Mouse (Mus musculus): ENCODE results near the gene Fgf22. TPM values are rescaled to one million over a fixed set of nuclear protein-coding genes. Genes with fewer than 3 reads are reported as not detected.

Fgf22 gene
- polyA plus RNA-seq, 1 experiment from 2014 or later, result 0.80 TPM

- Histone ChIP-seq H3K4me2 (peak overlapping the region; percentile 86), H3K27ac (0 out of 2 replicates have a peak overlapping the region, but pooled peaks have one; percentile 48)
- WGBS, result under 1% methylated on average over 5 of the region's 5 CpGs
These were observed 13.5 kb downstream of the Fgf22 start for GRCm38 (mm10) chr10:79768400-79768799.

GRCm38 (mm10) chr10:79769329-79769728 lies 14.5 kb downstream of the Fgf22 start:
- Histone ChIP-seq H3K9me3 (peaks cover 7% of the 10 kb centered on the region; the same call in 1 of the 2 replicates), H3K4me3 (no peak overlapping the region), H3K36me3 (no peaks in the 10 kb centered on the region), H3K4me1 (peaks cover 29% of the 10 kb centered on the region), H3K4me2 (no peak overlapping the region), H3K27me3 (peaks cover 9% of the 10 kb centered on the region), H3K9ac (no peak overlapping the region), H3K27ac (no peak overlapping the region)
- 45% methylated on average over 4 of the region's 4 CpGs for WGBS
- no peak for ATAC-seq (ENCODE audit: insufficient number of reproducible peaks, insufficient read depth, low FRiP score, low TSS enrichment, low read depth)

More at GRCm38 (mm10) chr10:79768400-79768799, 13.5 kb downstream of the Fgf22 start:
- peaks cover 9% of the 10 kb centered on the region for H3K27me3 ChIP-seq
- no peak overlapping the region for H3K9ac ChIP-seq
- ATAC-seq (ENCODE audit: insufficient number of reproducible peaks, insufficient read depth, low FRiP score, low TSS enrichment, low read depth), result no peak
- H3K36me3 ChIP-seq, result no peaks in the 10 kb centered on the region
- peaks cover 7% of the 10 kb centered on the region; the same call in 1 of the 2 replicates for H3K9me3 ChIP-seq
- H3K4me3 ChIP-seq, result peak overlapping the region; percentile 94
- H3K4me1 ChIP-seq, result peaks cover 36% of the 10 kb centered on the region

DNA sequence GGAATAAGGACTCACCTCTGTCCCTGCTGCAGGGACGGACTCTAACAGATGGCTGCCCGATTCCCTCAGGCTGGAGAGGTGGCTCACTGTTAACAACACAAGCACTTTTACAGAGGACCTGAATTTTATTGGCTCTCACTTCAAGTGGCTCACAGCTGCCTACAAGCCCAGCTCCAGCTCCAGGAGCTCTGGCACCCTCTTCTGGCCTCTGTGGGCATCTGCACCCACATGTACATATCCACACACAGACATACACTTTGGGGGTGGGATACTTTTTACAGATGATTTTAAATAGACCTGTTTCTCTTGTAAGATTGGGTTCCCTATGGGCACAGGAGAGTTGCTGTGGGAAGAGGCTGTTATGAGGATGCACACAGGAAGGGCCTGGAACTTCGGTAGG lies 17.4 kb downstream of the Fgf22 start:
- no peak overlapping the region for H3K27ac ChIP-seq
- H3K4me3 ChIP-seq, result no peak overlapping the region
- 94% methylated on average over 3 of the region's 3 CpGs for WGBS
- H3K36me3 ChIP-seq, result no peaks in the 10 kb centered on the region
- H3K4me2 ChIP-seq, result no peak overlapping the region
- H3K9me3 ChIP-seq, result peaks cover 7% of the 10 kb centered on the region; the same call in 1 of the 2 replicates
- H3K27me3 ChIP-seq, result peaks cover 9% of the 10 kb centered on the region
- peaks cover 19% of the 10 kb centered on the region for H3K4me1 ChIP-seq
- H3K9ac ChIP-seq, result no peak overlapping the region
- ATAC-seq (ENCODE audit: insufficient number of reproducible peaks, insufficient read depth, low FRiP score, low TSS enrichment, low read depth), result no peak

- Histone ChIP-seq H3K9ac (no peak overlapping the region), H3K9me3 (peaks cover 7% of the 10 kb centered on the region; the same call in 1 of the 2 replicates), H3K4me1 (peaks cover 21% of the 10 kb centered on the region), H3K27me3 (peaks cover 14% of the 10 kb centered on the region), H3K36me3 (no peaks in the 10 kb centered on the region), H3K4me3 (no peak overlapping the region), H3K4me2 (no peak overlapping the region), H3K27ac (no peak overlapping the region)
- no peak for ATAC-seq (ENCODE audit: insufficient number of reproducible peaks, insufficient read depth, low FRiP score, low TSS enrichment, low read depth)
- WGBS, result 90% methylated on average over 2 of the region's 2 CpGs
These were observed 18.3 kb downstream of the Fgf22 start for GRCm38 (mm10) chr10:79773208-79773607.

DNA sequence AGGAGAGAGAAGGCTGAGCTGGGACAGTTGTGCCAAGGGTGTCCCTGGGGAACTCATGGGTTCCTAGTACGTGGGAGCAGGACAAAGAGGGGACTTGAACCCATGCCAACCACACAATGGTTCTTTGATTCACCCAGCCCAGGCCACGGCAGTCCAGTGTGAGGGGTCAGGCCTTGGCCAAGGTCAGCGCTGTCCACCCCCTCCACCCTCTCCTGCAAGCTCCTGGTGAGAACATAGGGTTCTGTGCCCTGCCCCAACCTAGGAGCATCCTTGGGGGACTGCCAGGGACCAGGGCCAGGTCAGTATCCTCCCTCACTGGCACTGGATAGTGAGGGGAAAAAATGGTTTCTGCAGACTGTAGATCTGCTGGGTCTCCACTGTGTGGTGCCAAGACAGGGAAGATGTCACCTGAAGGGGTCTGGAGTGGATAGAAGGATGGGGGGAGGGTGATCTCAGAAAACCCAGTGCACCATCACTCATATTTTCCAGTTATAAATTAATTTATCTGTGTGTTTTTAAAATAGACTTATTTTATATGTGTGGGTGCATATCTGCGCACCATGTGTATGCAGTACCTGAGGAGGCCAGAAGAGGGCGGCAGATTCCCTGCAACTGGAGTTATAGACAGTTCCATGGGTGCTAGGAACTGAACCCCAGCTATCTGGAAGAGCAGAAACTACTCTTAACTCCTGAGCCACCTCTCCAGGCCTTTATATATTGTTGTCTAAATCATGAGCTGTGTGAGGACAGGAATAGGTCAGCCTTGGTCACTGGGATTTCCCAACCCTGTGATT lies 19.8 kb downstream of the Fgf22 start:
- ATAC-seq (ENCODE audit: insufficient number of reproducible peaks, insufficient read depth, low FRiP score, low TSS enrichment, low read depth), result no peak
- Histone ChIP-seq H3K4me2 (no peak overlapping the region), H3K9me3 (peaks cover 7% of the 10 kb centered on the region; the same call in 1 of the 2 replicates), H3K4me1 (peaks cover 25% of the 10 kb centered on the region), H3K36me3 (no peaks in the 10 kb centered on the region), H3K27me3 (peaks cover 29% of the 10 kb centered on the region), H3K27ac (no peak overlapping the region), H3K4me3 (no peak overlapping the region), H3K9ac (no peak overlapping the region)
- WGBS, result 66% methylated on average over 5 of the region's 5 CpGs

DNA sequence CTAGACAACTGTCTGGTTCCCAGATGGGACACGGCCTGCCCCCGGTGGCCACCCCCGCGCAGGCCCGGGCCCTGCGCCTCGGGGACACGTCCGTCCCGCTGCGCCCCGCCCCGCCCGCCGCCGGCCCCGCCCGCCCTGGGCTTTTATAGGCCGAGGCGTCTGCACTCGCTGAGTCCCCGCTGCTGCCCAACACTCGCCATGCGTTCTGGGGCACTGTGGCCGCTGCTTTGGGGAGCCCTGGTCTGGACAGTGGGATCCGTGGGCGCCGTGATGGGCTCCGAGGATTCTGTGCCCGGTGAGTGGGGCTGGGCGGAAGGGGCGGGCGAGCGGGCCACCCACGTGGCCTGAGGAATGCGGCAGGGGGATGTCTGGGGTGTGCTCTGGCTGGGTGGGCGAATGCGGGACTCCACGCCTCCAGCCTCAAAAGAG lies 22.2 kb downstream of the Fgf22 start, which contains the start of gene Fstl3:
TSS of gene Fstl3 (plus strand) at position 170 of the 429 bp plus-strand sequence.
- ATAC-seq (ENCODE audit: insufficient number of reproducible peaks, insufficient read depth, low FRiP score, low TSS enrichment, low read depth), result no peak
- H3K27ac ChIP-seq, result peak within 1 kb of the TSS; percentile 39; the same call in 1 of the 2 replicates
- H3K4me1 ChIP-seq, result peaks cover 43% of the 10 kb centered on the region
- peak within 1 kb of the TSS; percentile 80 for H3K4me2 ChIP-seq
- H3K4me3 ChIP-seq, result peak within 1 kb of the TSS; percentile 54
- WGBS, result under 1% methylated on average over 39 of the region's 39 CpGs
- peaks cover 40% of the 10 kb centered on the region for H3K27me3 ChIP-seq
- H3K36me3 ChIP-seq, result no peaks in the 10 kb centered on the region
- peaks cover 6% of the 10 kb centered on the region; the same call in 1 of the 2 replicates for H3K9me3 ChIP-seq
- peak within 1 kb of the TSS; percentile 76 for H3K9ac ChIP-seq

DNA sequence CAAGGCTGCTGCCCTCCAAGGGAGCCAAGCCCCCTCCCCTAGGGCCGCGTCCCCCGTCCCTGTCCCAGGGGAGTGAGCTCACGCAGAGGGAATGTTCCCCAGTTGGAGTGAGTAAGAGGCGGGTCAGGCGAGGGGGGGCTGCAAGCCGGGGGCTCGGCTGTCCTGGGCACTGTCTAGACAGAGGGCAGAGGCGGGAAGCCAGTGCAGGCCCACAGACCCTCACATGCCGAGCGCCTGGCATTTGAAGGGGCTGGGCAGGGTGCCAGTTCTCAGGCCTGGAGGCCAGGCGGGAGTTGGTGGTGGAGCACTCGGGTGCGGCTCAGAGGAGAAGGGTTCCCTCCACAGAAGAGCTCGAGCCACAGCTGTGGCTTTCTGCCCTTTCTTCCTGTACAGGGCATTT lies 23.1 kb downstream of the Fgf22 start:
- H3K27me3 ChIP-seq, result peaks cover 48% of the 10 kb centered on the region
- peak overlapping the region; percentile 54; the same call in 1 of the 2 replicates for H3K4me3 ChIP-seq
- H3K4me2 ChIP-seq, result peak overlapping the region; percentile 80
- no peaks in the 10 kb centered on the region for H3K36me3 ChIP-seq
- no peak overlapping the region for H3K9ac ChIP-seq
- WGBS, result 10% methylated on average over 15 of the region's 15 CpGs
- H3K4me1 ChIP-seq, result peaks cover 43% of the 10 kb centered on the region
- H3K9me3 ChIP-seq, result no peaks in the 10 kb centered on the region
- ATAC-seq (ENCODE audit: insufficient number of reproducible peaks, insufficient read depth, low FRiP score, low TSS enrichment, low read depth), result 0 out of 2 replicates have a peak, but pooled peaks have one; percentile 16
- H3K27ac ChIP-seq, result peak overlapping the region; percentile 39; the same call in 1 of the 2 replicates

DNA sequence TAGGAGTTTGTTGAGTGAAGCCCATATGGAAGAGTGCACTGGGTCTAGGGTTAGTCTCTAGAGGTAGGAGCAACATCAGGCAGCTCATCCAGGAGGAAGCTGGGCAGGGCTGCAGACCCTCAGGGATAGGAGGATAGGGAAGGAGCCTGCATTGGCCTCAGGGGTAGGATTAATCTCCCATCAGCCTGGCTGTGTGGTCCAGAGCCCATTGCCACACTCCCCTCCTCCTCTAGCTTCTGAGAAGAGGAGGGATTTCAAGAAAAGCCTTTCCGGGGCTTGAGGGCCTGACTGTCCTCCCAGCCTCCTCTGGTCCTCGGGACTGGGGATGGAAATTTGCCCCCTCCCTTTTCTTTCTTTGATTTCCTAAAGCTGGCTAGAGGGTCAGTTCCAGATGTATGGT lies 24.3 kb downstream of the Fgf22 start:
- Histone ChIP-seq H3K9me3 (no peaks in the 10 kb centered on the region), H3K4me3 (no peak overlapping the region), H3K9ac (no peak overlapping the region), H3K27me3 (peaks cover 54% of the 10 kb centered on the region), H3K4me1 (peaks cover 43% of the 10 kb centered on the region), H3K36me3 (no peaks in the 10 kb centered on the region), H3K4me2 (0 out of 2 replicates have a peak overlapping the region, but pooled peaks have one; percentile 75), H3K27ac (no peak overlapping the region)
- whole genome bisulfite sequencing, result 8% methylated on average over 2 of the region's 2 CpGs
- ATAC-seq (ENCODE audit: insufficient number of reproducible peaks, insufficient read depth, low FRiP score, low TSS enrichment, low read depth), result no peak

GRCm38 (mm10) chr10:79779784-79780663 lies 25.1 kb downstream of the Fgf22 start:
- Histone ChIP-seq H3K4me3 (peak overlapping the region; percentile 46), H3K27ac (no peak overlapping the region; the same call in 1 of the 2 replicates), H3K4me2 (peak overlapping the region; percentile 75), H3K9ac (peak overlapping the region; percentile 54), H3K27me3 (peaks cover 59% of the 10 kb centered on the region), H3K36me3 (no peaks in the 10 kb centered on the region), H3K4me1 (peaks cover 43% of the 10 kb centered on the region), H3K9me3 (no peaks in the 10 kb centered on the region)
- 2% methylated on average over 55 of the region's 55 CpGs for WGBS
- peak; percentile 83 for ATAC-seq (ENCODE audit: insufficient number of reproducible peaks, insufficient read depth, low FRiP score, low TSS enrichment, low read depth)

DNA sequence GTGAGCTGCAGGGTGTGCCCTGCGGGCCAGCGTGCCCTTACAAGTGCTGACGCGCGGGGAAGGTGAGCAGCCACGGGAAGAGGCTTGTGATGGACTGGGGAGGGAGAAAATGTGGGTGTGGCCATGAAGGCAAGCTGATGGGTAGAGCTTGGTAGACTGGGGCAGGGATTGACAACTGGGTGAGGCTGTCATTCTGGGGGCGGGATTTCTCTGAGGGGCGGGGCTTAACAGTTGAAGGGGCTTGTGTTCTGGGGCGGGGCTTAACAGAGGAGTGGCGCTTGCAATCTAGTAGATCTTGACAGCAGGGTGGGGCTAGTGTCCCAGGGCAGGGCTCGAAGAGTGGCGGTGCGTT lies 25.8 kb downstream of the Fgf22 start:
- WGBS, result 1% methylated on average over 13 of the region's 13 CpGs
- Histone ChIP-seq H3K9me3 (no peaks in the 10 kb centered on the region), H3K4me2 (peak overlapping the region; percentile 75), H3K4me1 (peaks cover 43% of the 10 kb centered on the region), H3K9ac (0 out of 2 replicates have a peak overlapping the region, but pooled peaks have one; percentile 37), H3K36me3 (no peaks in the 10 kb centered on the region), H3K4me3 (peak overlapping the region; percentile 46), H3K27ac (no peak overlapping the region; the same call in 1 of the 2 replicates), H3K27me3 (peaks cover 60% of the 10 kb centered on the region)
- no peak; the same call in 1 of the 2 replicates for ATAC-seq (ENCODE audit: insufficient number of reproducible peaks, insufficient read depth, low FRiP score, low TSS enrichment, low read depth)

DNA sequence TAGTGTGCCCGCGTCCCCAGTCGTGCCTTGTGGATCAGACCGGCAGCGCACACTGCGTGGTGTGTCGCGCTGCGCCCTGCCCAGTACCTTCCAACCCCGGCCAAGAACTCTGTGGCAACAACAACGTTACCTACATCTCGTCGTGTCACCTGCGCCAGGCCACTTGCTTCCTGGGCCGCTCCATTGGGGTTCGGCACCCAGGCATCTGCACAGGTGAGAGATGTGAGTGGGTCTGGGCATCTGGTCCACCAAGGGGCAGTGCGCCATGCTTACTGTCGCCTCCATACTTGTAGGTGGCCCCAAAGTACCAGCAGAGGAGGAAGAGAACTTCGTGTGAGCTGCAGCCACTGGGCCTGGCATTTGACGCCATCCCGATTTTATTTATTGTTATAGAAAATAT lies 26.3 kb downstream of the Fgf22 start:
- Histone ChIP-seq H3K27me3 (peaks cover 60% of the 10 kb centered on the region), H3K9ac (0 out of 2 replicates have a peak overlapping the region, but pooled peaks have one; percentile 36), H3K27ac (no peak overlapping the region), H3K4me3 (peak overlapping the region; percentile 46), H3K9me3 (no peaks in the 10 kb centered on the region), H3K4me1 (peaks cover 43% of the 10 kb centered on the region), H3K4me2 (peak overlapping the region; percentile 75), H3K36me3 (no peaks in the 10 kb centered on the region)
- WGBS, result 29% methylated on average over 21 of the region's 21 CpGs
- ATAC-seq (ENCODE audit: insufficient number of reproducible peaks, insufficient read depth, low FRiP score, low TSS enrichment, low read depth), result no peak
